Mouse (Mus musculus) adrenal gland, postnatal 4 days (tissue): ENCODE data around the gene Pnmal1. TPM values are rescaled to one million over a fixed set of nuclear protein-coding genes. Genes with fewer than 3 reads are reported as not detected.

Experiments used
- DNase-seq, 2 experiments: peaks; one replicate each; pipeline ENCODE4 v3.0.0; 2021 to 2022; ENCODE audit warnings: low spot score in 2 of 2, mixed read lengths in 2 of 2
- long read RNA-seq, 2 experiments: library from polyadenylated mRNA; stranded (forward); transcript quantifications; one replicate each; pipeline ENCODE4 v2.0.0; 2021
- total RNA-seq, 2 experiments: library from RNA; stranded (reverse); gene quantifications; 2 replicates each; pipeline ENCODE4 v1.2.3; 2021

Gene Pnmal1
- total RNA-seq: 1 to 10 TPM; 7.3 to 7.8 TPM
- long read RNA-seq, experiment 1, full-length matches to known transcripts: 1 of 1 reads
- long read RNA-seq, experiment 1, partial matches to known transcripts: 0 of 1 reads
- long read RNA-seq, experiment 1, other reads (novel, unspliced or antisense): 0 of 1 reads
- long read RNA-seq, experiment 2, full-length matches to known transcripts: 5 of 5 reads
- long read RNA-seq, experiment 2, partial matches to known transcripts: 0 of 5 reads
- long read RNA-seq, experiment 2, other reads (novel, unspliced or antisense): 0 of 5 reads

- DNase-seq: peak in 1 of 2 experiments; percentile 49
These were observed at the start of gene Pnmal1 for GRCm38 (mm10) chr7:16959539-16960187. Gene Pnmal1 (plus strand): TSS chr7:16959679.

GRCm38 (mm10) chr7:16909909-16910308, 49.6 kb upstream of the Pnmal1 start:
- no peak for DNase-seq

GRCm38 (mm10) chr7:16911904-16912303, 47.6 kb upstream of the Pnmal1 start:
- no peak for DNase-seq

GRCm38 (mm10) chr7:16912360-16912759, 47.1 kb upstream of the Pnmal1 start:
- DNase-seq: no peak

GRCm38 (mm10) chr7:16913806-16914452, 45.5 kb upstream of the Pnmal1 start:
- no peak for DNase-seq

- no peak for DNase-seq
These were observed 44.8 kb upstream of the Pnmal1 start for GRCm38 (mm10) chr7:16914453-16915343.

GRCm38 (mm10) chr7:16915461-16916340, 43.8 kb upstream of the Pnmal1 start:
- no peak for DNase-seq

- DNase-seq: no peak
These were observed 42.9 kb upstream of the Pnmal1 start for GRCm38 (mm10) chr7:16916342-16917265.

- no peak for DNase-seq
These were observed 42.0 kb upstream of the Pnmal1 start for GRCm38 (mm10) chr7:16917447-16917846.

GRCm38 (mm10) chr7:16918014-16918413, 41.5 kb upstream of the Pnmal1 start:
- no peak for DNase-seq

GRCm38 (mm10) chr7:16918670-16919069, 40.8 kb upstream of the Pnmal1 start:
- DNase-seq: no peak

GRCm38 (mm10) chr7:16919395-16920149, 39.9 kb upstream of the Pnmal1 start:
- DNase-seq: no peak

GRCm38 (mm10) chr7:16920150-16920579, 39.3 kb upstream of the Pnmal1 start:
- DNase-seq: no peak

- DNase-seq: no peak
These were observed 38.4 kb upstream of the Pnmal1 start for GRCm38 (mm10) chr7:16920818-16921791.

- no peak for DNase-seq
These were observed 37.6 kb upstream of the Pnmal1 start for GRCm38 (mm10) chr7:16921881-16922335.

GRCm38 (mm10) chr7:16922360-16922973, 37.0 kb upstream of the Pnmal1 start:
- DNase-seq: no peak
